Mouse (Mus musculus) C2C12 (cell line): ENCODE measurements at regions not wholly inside any gene's neighbourhood (a gene's known extent, or its start where the extent isn't known, plus 50 kb on each side); places are given as distances from the start of the nearest gene placed in this dataset.

Experiments used
- CEBPB ChIP-seq: IDR thresholded peaks from one replicate; pipeline ENCODE4 v1.6.1; 2011; ENCODE audit warnings: low read depth, mild to moderate bottlenecking, control low read depth, moderate library complexity
- CTCF ChIP-seq: IDR thresholded peaks from one replicate; pipeline ENCODE4 v1.5.1; 2011; ENCODE audit not compliant: control insufficient read depth, insufficient read depth, insufficient read length
- MAX ChIP-seq: IDR thresholded peaks from one replicate; pipeline ENCODE4 v1.6.1; 2011; ENCODE audit warnings: mild to moderate bottlenecking, control low read depth
- MYOG ChIP-seq: IDR thresholded peaks from one replicate; pipeline ENCODE4 v1.6.1; 2011; ENCODE audit not compliant: control insufficient read depth, insufficient read length; ENCODE audit errors: extremely low read depth
- USF1 ChIP-seq: IDR thresholded peaks from one replicate; pipeline ENCODE4 v1.6.1; 2011; ENCODE audit warnings: low read depth, mild to moderate bottlenecking, control low read depth, moderate library complexity

DNA sequence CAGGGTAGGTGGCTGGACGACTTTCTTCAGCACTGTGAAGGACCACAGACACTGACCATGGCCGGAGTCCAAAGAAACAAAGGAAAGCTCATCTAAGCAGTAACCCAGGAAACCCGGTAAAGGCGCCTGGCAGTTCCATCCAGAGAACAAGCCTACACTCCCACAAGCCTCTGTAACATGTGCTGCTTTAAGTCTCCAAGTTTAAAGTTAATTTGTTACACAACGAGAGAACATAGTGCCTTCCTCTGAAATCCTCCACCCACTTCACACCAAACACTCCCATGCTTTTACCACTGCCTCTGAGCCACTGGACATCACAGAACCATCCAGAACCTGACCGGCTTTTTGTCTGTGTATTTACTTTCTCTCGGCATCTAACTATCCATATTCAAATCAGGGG, 416.0 kb downstream of the Atp23 start:
- TF ChIP-seq MAX = no peak
- no peak for TF ChIP-seq CTCF
- no peak for TF ChIP-seq USF1
- TF ChIP-seq MYOG = no peak
- no peak for TF ChIP-seq CEBPB
